Mouse (Mus musculus): ENCODE data around the gene A830031A19Rik.

The A830031A19Rik gene

GRCm38 (mm10) chr11:24074634-24075104 is at the start of gene A830031A19Rik:
TSS of gene A830031A19Rik (minus strand) at chr11:24075054.
- no peak for DNase-seq (ENCODE audit: low spot score)

- DNase-seq (ENCODE audit: low spot score): no peak
These were observed 49.1 kb upstream of the A830031A19Rik start for GRCm38 (mm10) chr11:24123991-24124390.

- DNase-seq (ENCODE audit: low spot score): no peak
These were observed 48.0 kb upstream of the A830031A19Rik start for GRCm38 (mm10) chr11:24122899-24123298.

GRCm38 (mm10) chr11:24121136-24121535 is 46.3 kb upstream of the A830031A19Rik start:
- no peak for DNase-seq (ENCODE audit: low spot score)

GRCm38 (mm10) chr11:24116582-24117318 is 41.9 kb upstream of the A830031A19Rik start:
- no peak for DNase-seq (ENCODE audit: low spot score)

GRCm38 (mm10) chr11:24116041-24116440 is 41.2 kb upstream of the A830031A19Rik start:
- no peak for DNase-seq (ENCODE audit: low spot score)

GRCm38 (mm10) chr11:24115017-24115752 is 40.3 kb upstream of the A830031A19Rik start:
- no peak for DNase-seq (ENCODE audit: low spot score)

- DNase-seq (ENCODE audit: low spot score): no peak
These were observed 36.9 kb upstream of the A830031A19Rik start for GRCm38 (mm10) chr11:24111720-24112119.

GRCm38 (mm10) chr11:24110113-24110512 is 35.3 kb upstream of the A830031A19Rik start:
- DNase-seq (ENCODE audit: low spot score): no peak

- DNase-seq (ENCODE audit: low spot score): no peak
These were observed 34.5 kb upstream of the A830031A19Rik start for GRCm38 (mm10) chr11:24109388-24109787.

GRCm38 (mm10) chr11:24108974-24109373 is 34.1 kb upstream of the A830031A19Rik start:
- no peak for DNase-seq (ENCODE audit: low spot score)

- DNase-seq (ENCODE audit: low spot score): no peak
These were observed 32.6 kb upstream of the A830031A19Rik start for GRCm38 (mm10) chr11:24107414-24107813.

GRCm38 (mm10) chr11:24103128-24103742 is 28.4 kb upstream of the A830031A19Rik start:
- no peak for DNase-seq (ENCODE audit: low spot score)

- no peak for DNase-seq (ENCODE audit: low spot score)
These were observed 27.5 kb upstream of the A830031A19Rik start for GRCm38 (mm10) chr11:24102372-24102771.

- DNase-seq (ENCODE audit: low spot score): no peak
These were observed 26.8 kb upstream of the A830031A19Rik start for GRCm38 (mm10) chr11:24101625-24102024.

GRCm38 (mm10) chr11:24100449-24101070 is 25.7 kb upstream of the A830031A19Rik start:
- no peak for DNase-seq (ENCODE audit: low spot score)

- DNase-seq (ENCODE audit: low spot score): no peak
These were observed 25.0 kb upstream of the A830031A19Rik start for GRCm38 (mm10) chr11:24099886-24100293.

GRCm38 (mm10) chr11:24099215-24099614 is 24.4 kb upstream of the A830031A19Rik start:
- no peak for DNase-seq (ENCODE audit: low spot score)

- DNase-seq (ENCODE audit: low spot score): no peak
These were observed 23.8 kb upstream of the A830031A19Rik start for GRCm38 (mm10) chr11:24098662-24099061.

- DNase-seq (ENCODE audit: low spot score): no peak
These were observed 23.2 kb upstream of the A830031A19Rik start for GRCm38 (mm10) chr11:24098069-24098468.

GRCm38 (mm10) chr11:24097026-24097425 is 22.2 kb upstream of the A830031A19Rik start:
- no peak for DNase-seq (ENCODE audit: low spot score)

- no peak for DNase-seq (ENCODE audit: low spot score)
These were observed 21.6 kb upstream of the A830031A19Rik start for GRCm38 (mm10) chr11:24096483-24096882.
